Mouse (Mus musculus) liver, embryonic 14.5 days (tissue): ENCODE data around the gene Icos.

Experiments
- CTCF ChIP-seq: IDR thresholded peaks from 2 replicates; pipeline ENCODE4 v1.5.1; 2016; ENCODE audit warnings: antibody characterized with exemption, low read depth, control low read depth
- EP300 ChIP-seq: IDR thresholded peaks from 2 replicates; pipeline ENCODE4 v1.6.1; 2016; ENCODE audit warnings: antibody characterized with exemption, low read depth

DNA sequence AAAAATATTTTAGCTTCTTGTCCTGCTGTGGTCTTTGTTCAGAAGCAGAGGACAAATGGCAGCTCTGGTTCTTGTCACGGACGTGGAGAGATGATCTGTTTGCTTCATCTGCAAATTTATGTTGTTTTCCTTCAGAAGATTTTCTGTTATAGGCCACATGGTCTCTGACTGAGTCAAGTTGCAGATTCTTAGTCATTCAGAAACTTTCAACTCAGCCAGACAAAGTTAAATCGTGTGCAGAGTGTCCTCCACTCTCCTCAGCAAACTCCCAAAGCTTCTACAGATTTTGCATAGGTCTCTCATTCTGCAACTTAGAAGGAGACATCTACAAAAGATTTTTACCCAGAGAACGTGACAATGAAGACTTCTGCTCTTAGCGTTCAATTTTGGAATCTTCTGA is 49.0 kb downstream of the Icos start:
- TF ChIP-seq EP300 (no peak), CTCF (no peak)
